Mouse (Mus musculus): ENCODE data around the gene Astn1.

DNA sequence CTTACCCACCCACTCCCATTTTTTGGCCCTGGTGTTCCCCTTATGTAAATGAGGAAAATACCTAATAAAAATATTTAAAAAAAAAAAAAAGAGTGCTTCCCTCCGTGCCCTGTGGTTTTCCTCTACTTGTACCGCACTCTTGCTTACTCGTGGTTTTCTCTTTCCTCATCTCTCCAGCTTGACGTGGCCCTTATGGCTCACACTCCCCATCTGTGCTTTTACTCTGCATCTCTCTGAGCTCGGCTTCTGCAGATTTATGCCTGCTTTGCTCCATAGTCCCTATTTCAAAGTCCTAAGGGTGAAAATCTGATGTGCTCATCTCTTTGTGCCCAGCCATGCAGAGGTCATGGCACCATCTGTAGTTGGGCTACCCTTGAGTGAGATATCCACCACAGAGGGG lies 91.5 kb downstream of the Astn1 start:
- TF ChIP-seq CTCF (IDR thresholded peaks at IDR 0.05; ENCODE audit: extremely low read depth, insufficient read depth, insufficient read length, insufficient replicate concordance): no peak
- TF ChIP-seq POLR2A (IDR thresholded peaks at IDR 0.05; ENCODE audit: low read depth, low read length): no peak

Data from spleen, adult 2 months (tissue).